Comparison of ENCODE assay signal across 17 mouse cellular contexts in the genomic region with DNA sequence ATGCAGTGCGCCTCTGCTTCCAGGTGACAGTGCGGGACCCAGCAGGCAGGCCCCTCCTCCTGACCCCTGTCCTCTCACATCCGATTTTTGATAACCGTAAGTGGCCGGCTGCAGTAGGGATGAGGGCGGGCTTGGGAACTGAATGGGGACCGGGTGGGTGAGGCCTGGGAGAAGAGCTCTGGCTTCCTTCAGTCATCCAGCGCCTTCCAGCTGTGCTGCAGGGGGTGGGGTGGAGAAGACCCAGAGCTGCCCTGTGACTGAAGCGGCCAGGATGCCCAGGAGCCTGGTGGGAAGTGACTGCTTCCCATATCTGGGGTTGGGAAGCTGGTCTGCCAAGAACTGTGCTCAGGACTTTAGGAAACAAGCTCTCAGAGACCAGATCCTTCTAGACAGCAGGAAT. TPM values are rescaled to one million over a fixed set of nuclear protein-coding genes. Genes with fewer than 3 reads are reported as not detected.
DNase-seq lines count a peak whose midpoint lies in the region; ATAC-seq and TF ChIP-seq lines count a peak whose summit lies in the region.
"Had no signal": no experiment of that assay in that cellular context is flagged by ENCODE, and none has a peak within 500 bp of the region (broad histone marks: within the 10 kb centered on the region; RNA-seq: fewer than 3 reads in every experiment).

No protein-coding gene starts in this region.

- H3K9ac ChIP-seq in kidney, embryonic 16.5 days (replicated peaks; ENCODE audit: low read length) = peak overlapping the region; percentile 36
- peak overlapping the region; percentile 19; the same call in 1 of the 2 replicates for H3K9ac ChIP-seq in stomach, embryonic 16.5 days (ENCODE audit: low read length)
- no peak overlapping the region for H3K9ac ChIP-seq in stomach, postnatal 0 days (ENCODE audit: low read length)
- H3K9ac ChIP-seq: forebrain, embryonic 12.5 days; hindbrain, embryonic 13.5 days had no signal

- H3K4me3 ChIP-seq in kidney, embryonic 16.5 days (ENCODE audit: low read length) = no peak overlapping the region
- H3K4me3 ChIP-seq in stomach, embryonic 16.5 days (replicated peaks; ENCODE audit: low read length) = no peak overlapping the region
- H3K4me3 ChIP-seq in stomach, postnatal 0 days (ENCODE audit: low read depth, low read length) = no peak overlapping the region
- H3K4me3 ChIP-seq: forebrain, embryonic 12.5 days; hindbrain, embryonic 13.5 days; megakaryocyte, embryonic 14.5 days had no signal

- peak; percentile 93 for DNase-seq in heart, adult 11 months
- no peak for DNase-seq in heart, postnatal 10 days
- no peak for DNase-seq in kidney, adult 11 months
- no peak for DNase-seq in stomach, postnatal 0 days (ENCODE audit: low spot score)
- DNase-seq: cerebellum, adult 9-10 months; kidney, adult 8-10 months; lung, adult 2 months; retina, postnatal 1 day; thymus, postnatal 14 days had no signal

- H3K4me1 ChIP-seq in kidney, embryonic 16.5 days (ENCODE audit: insufficient read depth, low read length) = peaks cover 17% of the 10 kb centered on the region
- peaks cover 22% of the 10 kb centered on the region for H3K4me1 ChIP-seq in stomach, embryonic 16.5 days (ENCODE audit: control insufficient read depth, insufficient read depth, low read length)
- peaks cover 5% of the 10 kb centered on the region for H3K4me1 ChIP-seq in stomach, postnatal 0 days (replicated peaks; ENCODE audit: control insufficient read depth, insufficient read depth)

- no peak for ATAC-seq in kidney, embryonic 16.5 days (ENCODE audit: low FRiP score, low TSS enrichment)
- no peak for ATAC-seq in stomach, embryonic 16.5 days (ENCODE audit: insufficient read depth, low FRiP score)
- no peak for ATAC-seq in stomach, postnatal 0 days (ENCODE audit: low FRiP score, low TSS enrichment)
- ATAC-seq in megakaryocyte-erythroid progenitor cell, adult 5-6 weeks (replicated peaks; ENCODE audit: low FRiP score, low TSS enrichment, poor library complexity, severe bottlenecking) = no peak
- ATAC-seq: inflammation-experienced regulatory T-cells, adult 6 months; midbrain, embryonic 16.5 days had no signal

- intact Hi-C loops in heart, postnatal 10 days (cut with DNase I) = no loop called here

- H3K27ac ChIP-seq in kidney, embryonic 16.5 days (ENCODE audit: low read length) = no peak overlapping the region
- no peak overlapping the region for H3K27ac ChIP-seq in stomach, embryonic 16.5 days (ENCODE audit: low read length)
- no peak overlapping the region for H3K27ac ChIP-seq in stomach, postnatal 0 days (replicated peaks)
- H3K27ac ChIP-seq: forebrain, embryonic 12.5 days; hindbrain, embryonic 13.5 days had no signal

- H3K9me3 ChIP-seq in kidney, embryonic 16.5 days (ENCODE audit: low read length) = no peaks in the 10 kb centered on the region
- H3K9me3 ChIP-seq in stomach, embryonic 16.5 days (replicated peaks; ENCODE audit: control insufficient read depth, low read length) = no peaks in the 10 kb centered on the region
- no peaks in the 10 kb centered on the region for H3K9me3 ChIP-seq in stomach, postnatal 0 days (ENCODE audit: control insufficient read depth, low read length)
- H3K9me3 ChIP-seq: forebrain, embryonic 12.5 days; hindbrain, embryonic 13.5 days; megakaryocyte, embryonic 14.5 days had no signal

- TF ChIP-seq CTCF in stomach, postnatal 0 days (IDR thresholded peaks at IDR 0.05; ENCODE audit: low read depth) = no peak

- TF ChIP-seq EP300 in stomach, postnatal 0 days (optimal IDR thresholded peaks at IDR 0.05) = no peak

- H3K4me2 ChIP-seq in kidney, embryonic 16.5 days (replicated peaks; ENCODE audit: low read depth, low read length) = no peak overlapping the region
- no peak overlapping the region for H3K4me2 ChIP-seq in stomach, embryonic 16.5 days (ENCODE audit: low read depth, low read length)
- no peak overlapping the region for H3K4me2 ChIP-seq in stomach, postnatal 0 days (replicated peaks; ENCODE audit: low read depth)
- H3K4me2 ChIP-seq: forebrain, embryonic 12.5 days; hindbrain, embryonic 13.5 days had no signal

- 58% methylated on average over 9 of the region's 9 CpGs for WGBS in kidney, embryonic 16.5 days
- WGBS in stomach, embryonic 16.5 days = 47% methylated on average over 9 of the region's 9 CpGs
- WGBS in stomach, postnatal 0 days = 61% methylated on average over 9 of the region's 9 CpGs

- peaks cover 51% of the 10 kb centered on the region for H3K36me3 ChIP-seq in kidney, embryonic 16.5 days (ENCODE audit: insufficient read depth, low read length)
- H3K36me3 ChIP-seq in stomach, embryonic 16.5 days (ENCODE audit: control insufficient read depth, insufficient read depth, low read length) = peaks cover 28% of the 10 kb centered on the region
- peaks cover 38% of the 10 kb centered on the region for H3K36me3 ChIP-seq in stomach, postnatal 0 days (ENCODE audit: control insufficient read depth, insufficient read depth, low read length)

- no peaks in the 10 kb centered on the region for H3K27me3 ChIP-seq in kidney, embryonic 16.5 days (ENCODE audit: insufficient read depth, low read length)
- no peaks in the 10 kb centered on the region for H3K27me3 ChIP-seq in stomach, embryonic 16.5 days (ENCODE audit: control insufficient read depth, insufficient read depth, low read length)
- H3K27me3 ChIP-seq in stomach, postnatal 0 days (ENCODE audit: control insufficient read depth, insufficient read depth, low read length) = no peaks in the 10 kb centered on the region
- H3K27me3 ChIP-seq: forebrain, embryonic 12.5 days; hindbrain, embryonic 13.5 days; megakaryocyte, embryonic 14.5 days had no signal

RNA-seq across cellular contexts. Expression of gene Rela, which starts 3.1 kb away (rescaled TPM):
- 10 to 100 TPM; 32.6 to 38.2 TPM for total RNA-seq in heart, postnatal 10 days (2021)
- polyA plus RNA-seq in kidney, embryonic 16.5 days (2015; fragmentation: Nextera tagmentation; extraction: Ambion mirVana) = 56.9 and 58.3 TPM in 2 replicates
- 47.9 and 50.3 TPM in 2 replicates for polyA plus RNA-seq in stomach, embryonic 16.5 days (2015; fragmentation: Nextera tagmentation; extraction: Ambion mirVana)
- 28.7 and 35.2 TPM in 2 replicates for polyA plus RNA-seq in stomach, postnatal 0 days (2015; fragmentation: Nextera tagmentation; extraction: Ambion mirVana)
- total RNA-seq in megakaryocyte-erythroid progenitor cell, adult 5-6 weeks (2014; fragmentation: Nextera tagmentation) = 64.8 and 66.0 TPM in 2 replicates
- total RNA-seq in megakaryocyte-erythroid progenitor cell, adult 5-6 weeks (2017) = 36.1 and 49.7 TPM in 2 replicates

RNA-seq across cellular contexts. Expression of gene Sipa1, which starts 23.2 kb away (rescaled TPM):
- total RNA-seq in heart, postnatal 10 days (2021) = 10 to 100 TPM; 44.2 to 49.6 TPM
- polyA plus RNA-seq in kidney, embryonic 16.5 days (2015; fragmentation: Nextera tagmentation; extraction: Ambion mirVana) = 37.1 and 39.6 TPM in 2 replicates
- 17.3 and 18.1 TPM in 2 replicates for polyA plus RNA-seq in stomach, embryonic 16.5 days (2015; fragmentation: Nextera tagmentation; extraction: Ambion mirVana)
- polyA plus RNA-seq in stomach, postnatal 0 days (2015; fragmentation: Nextera tagmentation; extraction: Ambion mirVana) = 8.0 and 11.5 TPM in 2 replicates
- 44.7 and 51.2 TPM in 2 replicates for total RNA-seq in megakaryocyte-erythroid progenitor cell, adult 5-6 weeks (2014; fragmentation: Nextera tagmentation)
- 16.4 and 16.5 TPM in 2 replicates for total RNA-seq in megakaryocyte-erythroid progenitor cell, adult 5-6 weeks (2017)

RNA-seq across cellular contexts. Expression of gene Kat5, which starts 30.3 kb away (rescaled TPM):
- 10 to 100 TPM; 34.2 to 43.5 TPM for total RNA-seq in heart, postnatal 10 days (2021)
- 56.1 and 57.4 TPM in 2 replicates for polyA plus RNA-seq in kidney, embryonic 16.5 days (2015; fragmentation: Nextera tagmentation; extraction: Ambion mirVana)
- 43.3 and 45.2 TPM in 2 replicates for polyA plus RNA-seq in stomach, embryonic 16.5 days (2015; fragmentation: Nextera tagmentation; extraction: Ambion mirVana)
- polyA plus RNA-seq in stomach, postnatal 0 days (2015; fragmentation: Nextera tagmentation; extraction: Ambion mirVana) = 31.8 and 37.9 TPM in 2 replicates
- 46.2 and 55.6 TPM in 2 replicates for total RNA-seq in megakaryocyte-erythroid progenitor cell, adult 5-6 weeks (2014; fragmentation: Nextera tagmentation)
- total RNA-seq in megakaryocyte-erythroid progenitor cell, adult 5-6 weeks (2017) = 60.7 and 86.1 TPM in 2 replicates

RNA-seq across cellular contexts. Expression of gene Rnaseh2c, which starts 38.7 kb away (rescaled TPM):
- 10 to 100 TPM; 63.6 to 76.0 TPM for total RNA-seq in heart, postnatal 10 days (2021)
- 133 and 146 TPM in 2 replicates for polyA plus RNA-seq in kidney, embryonic 16.5 days (2015; fragmentation: Nextera tagmentation; extraction: Ambion mirVana)
- 109 and 125 TPM in 2 replicates for polyA plus RNA-seq in stomach, embryonic 16.5 days (2015; fragmentation: Nextera tagmentation; extraction: Ambion mirVana)
- 57.3 and 64.7 TPM in 2 replicates for polyA plus RNA-seq in stomach, postnatal 0 days (2015; fragmentation: Nextera tagmentation; extraction: Ambion mirVana)
- total RNA-seq in megakaryocyte-erythroid progenitor cell, adult 5-6 weeks (2014; fragmentation: Nextera tagmentation) = 173 and 247 TPM in 2 replicates
- 72.8 and 97.8 TPM in 2 replicates for total RNA-seq in megakaryocyte-erythroid progenitor cell, adult 5-6 weeks (2017)

RNA-seq across cellular contexts. Expression of gene Map3k11, which starts 48.2 kb away (rescaled TPM):
- total RNA-seq in heart, postnatal 10 days (2021) = 10 to 100 TPM; 41.3 to 47.8 TPM
- polyA plus RNA-seq in kidney, embryonic 16.5 days (2015; fragmentation: Nextera tagmentation; extraction: Ambion mirVana) = 41.5 and 43.8 TPM in 2 replicates
- 20.0 and 20.2 TPM in 2 replicates for polyA plus RNA-seq in stomach, embryonic 16.5 days (2015; fragmentation: Nextera tagmentation; extraction: Ambion mirVana)
- polyA plus RNA-seq in stomach, postnatal 0 days (2015; fragmentation: Nextera tagmentation; extraction: Ambion mirVana) = 14.0 and 16.5 TPM in 2 replicates
- 17.8 and 18.3 TPM in 2 replicates for total RNA-seq in megakaryocyte-erythroid progenitor cell, adult 5-6 weeks (2014; fragmentation: Nextera tagmentation)
- total RNA-seq in megakaryocyte-erythroid progenitor cell, adult 5-6 weeks (2017) = 10.9 and 15.8 TPM in 2 replicates
